Mouse (Mus musculus): ENCODE measurements around the gene Ankle1. TPM values are rescaled to one million over a fixed set of nuclear protein-coding genes. Genes with fewer than 3 reads are reported as not detected.

Gene Ankle1
- polyA plus RNA-seq, 1 experiment from 2014 or later: 47.3 TPM

DNA sequence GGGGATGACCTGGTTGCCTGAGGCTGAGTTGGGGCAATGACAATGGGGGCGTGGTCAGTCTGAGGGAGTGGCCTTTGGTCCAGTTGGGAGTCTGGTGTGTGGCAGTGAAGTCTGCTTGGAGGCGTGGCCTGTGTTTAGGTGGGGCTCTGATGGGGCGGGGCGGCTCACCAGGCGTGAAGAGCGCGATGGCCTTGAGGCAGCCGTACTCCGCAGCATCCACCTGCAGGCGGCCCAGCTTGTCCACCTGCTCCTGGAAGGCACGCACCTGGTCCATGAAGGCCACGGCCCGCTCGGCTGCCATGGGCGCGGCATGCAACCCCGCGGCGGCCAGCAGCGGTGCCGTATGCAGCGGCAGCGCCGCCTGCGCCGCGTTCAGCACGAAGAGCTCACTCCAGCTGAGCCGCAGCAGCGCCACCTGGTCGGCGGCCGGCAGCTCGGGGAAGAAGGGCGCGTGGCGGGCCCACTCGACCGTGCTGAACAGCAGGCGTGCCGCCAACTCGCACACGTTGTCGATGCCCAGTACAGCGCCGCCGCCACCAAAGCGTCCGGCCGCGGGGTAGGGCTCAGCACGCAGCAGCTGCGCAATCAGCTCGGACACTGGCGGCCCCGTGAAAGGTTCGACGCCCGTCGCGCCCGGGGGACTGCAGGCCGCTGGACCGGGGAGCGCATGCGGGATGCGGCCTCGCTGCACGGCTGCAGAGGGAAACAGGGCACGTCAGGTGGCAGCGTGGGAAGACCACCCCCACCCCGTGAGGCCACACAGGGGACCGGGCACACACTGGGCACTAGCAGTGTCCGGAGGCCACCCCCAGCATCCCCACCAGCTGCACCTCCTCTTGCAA is 30.0 kb upstream of the Ankle1 start:
- peaks cover 65% of the 10 kb centered on the region for H3K4me1 ChIP-seq
- H3K27me3 ChIP-seq (ENCODE audit: poor library complexity, severe bottlenecking): peaks cover 30% of the 10 kb centered on the region
- DNase-seq (ENCODE audit: extremely low spot score, low spot score): peak; percentile 68
- peak overlapping the region; percentile 78 for H3K27ac ChIP-seq
- 8% methylated on average over 74 of the region's 74 CpGs for WGBS
- no peaks in the 10 kb centered on the region; the same call in 1 of the 2 replicates for H3K9me3 ChIP-seq
- peak overlapping the region; percentile 47 for H3K4me3 ChIP-seq
- peaks cover 73% of the 10 kb centered on the region for H3K36me3 ChIP-seq (replicated peaks)

DNA sequence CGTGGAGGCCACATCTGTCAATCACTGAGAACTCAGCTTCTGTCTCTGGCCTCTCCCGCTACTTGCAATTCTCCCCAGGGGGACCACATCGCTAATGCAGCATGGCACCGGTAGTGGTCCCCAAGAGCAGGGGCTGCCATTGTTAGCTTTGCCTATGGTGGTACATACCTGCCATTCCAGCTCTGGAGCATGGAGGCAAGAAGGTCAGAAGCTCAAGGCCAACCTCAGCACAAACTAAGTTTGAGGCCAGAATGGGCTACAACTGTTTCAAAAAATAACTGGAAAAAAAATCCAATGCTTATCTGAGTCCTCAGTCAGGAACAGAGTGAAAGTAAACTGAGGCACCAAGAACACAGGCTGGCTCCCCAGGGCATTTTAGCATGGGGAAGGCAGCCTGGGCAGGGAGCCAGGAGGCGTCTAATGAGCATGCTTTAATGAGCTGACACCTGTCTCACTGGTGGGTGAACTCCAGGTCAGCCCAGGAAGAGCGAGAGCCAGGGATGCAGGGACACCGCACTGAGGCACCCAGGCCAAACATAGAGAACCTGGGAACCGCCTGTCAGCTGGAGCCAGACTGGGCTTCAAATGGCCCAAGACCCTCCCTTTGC is 29.3 kb upstream of the Ankle1 start:
- H3K4me1 ChIP-seq: peaks cover 66% of the 10 kb centered on the region

GRCm38 (mm10) chr8:71379008-71379407 is 26.8 kb upstream of the Ankle1 start:
- Histone ChIP-seq H3K27ac (peak overlapping the region; percentile 98), H3K9me3 (no peaks in the 10 kb centered on the region; the same call in 1 of the 2 replicates), H3K27me3 (ENCODE audit: poor library complexity, severe bottlenecking) (peaks cover 30% of the 10 kb centered on the region), H3K4me1 (peaks cover 84% of the 10 kb centered on the region), H3K36me3 (replicated peaks) (peaks cover 53% of the 10 kb centered on the region), H3K4me3 (peak overlapping the region; percentile 71)
- DNase-seq (ENCODE audit: extremely low spot score, low spot score): no peak
- WGBS: 29% methylated on average over 4 of the region's 4 CpGs

More for the DNA sequence above, 29.3 kb upstream of the Ankle1 start:
- H3K36me3 ChIP-seq (replicated peaks): peaks cover 73% of the 10 kb centered on the region
- H3K4me3 ChIP-seq: peak overlapping the region; percentile 47
- DNase-seq (ENCODE audit: extremely low spot score, low spot score): no peak
- H3K27me3 ChIP-seq (ENCODE audit: poor library complexity, severe bottlenecking): peaks cover 30% of the 10 kb centered on the region
- H3K27ac ChIP-seq: peak overlapping the region; percentile 78
- no peaks in the 10 kb centered on the region; the same call in 1 of the 2 replicates for H3K9me3 ChIP-seq
- WGBS: 51% methylated on average over 8 of the region's 8 CpGs

DNA sequence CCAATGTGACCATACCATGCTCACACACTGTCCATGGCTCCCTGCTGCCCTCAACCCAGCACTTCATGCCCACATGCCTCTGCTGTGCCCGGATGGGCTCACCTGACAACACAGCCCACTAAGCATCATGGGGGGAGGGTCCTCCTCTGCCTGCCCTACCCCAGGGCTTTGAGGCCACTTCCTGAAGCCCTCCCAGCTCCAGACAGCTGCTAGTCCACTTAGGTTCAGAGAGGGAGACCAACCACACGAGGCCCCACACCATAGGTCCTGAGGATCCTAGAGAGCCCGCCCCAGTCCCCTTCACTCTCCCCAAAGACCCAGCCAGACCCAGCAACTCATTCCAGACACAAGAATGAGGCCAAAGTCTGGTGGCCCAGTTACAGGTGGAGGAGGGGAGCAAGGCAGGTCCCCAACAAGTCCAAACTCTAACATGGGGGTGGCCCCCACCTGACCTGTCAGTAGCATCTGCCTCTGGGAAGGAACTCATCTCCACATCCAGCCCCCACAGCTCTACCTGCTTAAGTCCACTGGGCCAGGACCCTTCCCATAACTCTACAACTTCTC is 26.2 kb upstream of the Ankle1 start:
- DNase-seq (ENCODE audit: extremely low spot score, low spot score): no peak
- peak overlapping the region; percentile 71 for H3K4me3 ChIP-seq
- H3K4me1 ChIP-seq: peaks cover 85% of the 10 kb centered on the region
- no peaks in the 10 kb centered on the region; the same call in 1 of the 2 replicates for H3K9me3 ChIP-seq
- H3K27ac ChIP-seq: peak overlapping the region; percentile 98
- H3K36me3 ChIP-seq (replicated peaks): peaks cover 47% of the 10 kb centered on the region
- peaks cover 30% of the 10 kb centered on the region for H3K27me3 ChIP-seq (ENCODE audit: poor library complexity, severe bottlenecking)
- 40% methylated on average over 3 of the region's 3 CpGs for WGBS

DNA sequence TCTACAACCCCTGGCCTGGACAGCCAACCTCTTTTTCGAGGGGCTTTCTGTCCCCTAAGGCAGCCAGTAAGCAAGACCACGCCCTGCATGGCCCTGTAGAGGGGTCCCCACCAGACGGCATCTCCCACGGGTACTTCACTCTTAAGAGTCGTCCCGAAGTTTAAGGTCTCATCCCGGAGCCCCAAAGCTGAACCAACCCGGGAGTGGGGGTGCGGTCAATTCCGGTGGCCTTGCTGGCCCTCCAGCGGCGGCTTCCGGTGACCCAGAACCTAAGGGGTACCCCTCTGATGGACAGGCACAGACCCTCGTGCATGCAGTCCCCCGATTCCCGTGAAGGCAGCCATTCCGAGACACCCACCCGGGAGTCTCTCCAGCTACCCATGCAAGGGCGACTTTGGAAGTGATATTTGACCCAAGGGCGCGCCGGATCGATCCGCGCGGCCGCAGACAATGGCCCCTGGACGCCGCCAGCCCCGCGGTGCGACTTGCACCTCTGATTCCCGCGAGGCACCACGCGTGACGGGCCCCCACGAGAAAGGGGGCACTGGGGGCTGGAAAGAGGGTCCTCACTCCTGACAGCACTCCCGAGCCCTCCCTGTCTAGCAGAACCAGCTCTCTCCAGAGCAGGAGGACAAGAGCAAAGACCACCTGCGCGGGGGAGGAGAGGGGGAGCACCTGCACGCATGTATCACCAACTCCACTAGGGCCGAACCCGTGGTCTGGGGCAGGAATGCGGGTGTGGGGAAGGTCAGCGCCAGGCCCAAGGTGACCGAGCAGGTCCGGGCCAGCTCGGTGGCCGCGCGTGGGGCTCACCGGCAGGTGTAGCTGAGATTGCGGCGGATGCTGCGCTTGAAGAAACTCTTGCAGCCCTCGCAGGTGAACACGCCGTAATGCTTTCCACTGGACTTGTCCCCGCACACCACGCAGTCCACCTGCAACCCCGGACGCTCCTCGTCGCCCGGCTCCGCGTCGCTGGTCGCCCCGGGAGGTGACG is 25.3 kb upstream of the Ankle1 start:
- H3K27ac ChIP-seq: peak overlapping the region; percentile 98
- peaks cover 78% of the 10 kb centered on the region for H3K4me1 ChIP-seq
- WGBS: 1% methylated on average over 72 of the region's 72 CpGs

DNA sequence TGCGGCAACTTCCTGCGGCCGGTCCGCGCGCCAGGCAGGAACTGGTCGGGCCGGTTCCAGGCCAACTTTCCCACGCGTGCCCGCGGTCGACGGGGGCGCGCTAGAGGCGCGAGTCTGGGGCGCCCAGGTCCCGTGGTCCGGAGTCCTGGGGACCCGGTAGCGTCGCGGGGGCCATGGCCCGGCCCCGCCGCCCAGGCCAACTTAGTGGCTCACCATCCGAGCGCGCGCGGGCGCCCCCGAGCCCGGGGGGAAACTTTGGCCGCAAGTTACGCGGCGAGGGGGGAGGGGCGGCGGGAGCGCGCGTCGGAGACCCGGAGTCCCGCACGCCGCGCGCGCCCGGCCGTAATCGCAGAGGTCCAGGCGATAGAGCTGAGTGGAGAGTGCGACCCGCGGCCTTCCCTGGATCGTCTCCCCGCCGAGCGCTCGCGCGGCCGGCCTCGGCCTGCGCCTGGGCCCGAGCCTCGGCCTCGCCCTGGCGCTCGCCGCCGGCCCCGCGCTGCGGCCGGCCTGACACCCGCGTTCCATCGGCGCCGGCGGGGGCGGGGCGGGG is 24.3 kb upstream of the Ankle1 start, which contains the start of gene Nr2f6:
Gene Nr2f6 (minus strand): TSS at position 540 of the 550 bp plus-strand sequence.
- WGBS: under 1% methylated on average over 89 of the region's 89 CpGs

More for the DNA sequence above, 25.3 kb upstream of the Ankle1 start:
- peaks cover 38% of the 10 kb centered on the region for H3K36me3 ChIP-seq (replicated peaks)
- peak overlapping the region; percentile 71 for H3K4me3 ChIP-seq
- peak; percentile 44 for DNase-seq (ENCODE audit: extremely low spot score, low spot score)
- H3K9me3 ChIP-seq: no peaks in the 10 kb centered on the region; the same call in 1 of the 2 replicates
- peaks cover 25% of the 10 kb centered on the region for H3K27me3 ChIP-seq (ENCODE audit: poor library complexity, severe bottlenecking)

GRCm38 (mm10) chr8:71381971-71382961 is 23.5 kb upstream of the Ankle1 start:
- WGBS: under 1% methylated on average over 80 of the region's 80 CpGs
- Histone ChIP-seq H3K4me3 (peak overlapping the region; percentile 71), H3K9me3 (no peaks in the 10 kb centered on the region; the same call in 1 of the 2 replicates), H3K27me3 (ENCODE audit: poor library complexity, severe bottlenecking) (peaks cover 12% of the 10 kb centered on the region), H3K36me3 (replicated peaks) (peaks cover 20% of the 10 kb centered on the region), H3K4me1 (peaks cover 64% of the 10 kb centered on the region), H3K27ac (peak overlapping the region; percentile 98)
- DNase-seq (ENCODE audit: extremely low spot score, low spot score): peak; percentile 82

More for the DNA sequence above, 24.3 kb upstream of the Ankle1 start, which contains the start of gene Nr2f6:
- peak; percentile 72 for DNase-seq (ENCODE audit: extremely low spot score, low spot score)
- H3K4me1 ChIP-seq: peaks cover 71% of the 10 kb centered on the region
- peak within 1 kb of the TSS; percentile 98 for H3K27ac ChIP-seq
- no peaks in the 10 kb centered on the region; the same call in 1 of the 2 replicates for H3K9me3 ChIP-seq
- H3K27me3 ChIP-seq (ENCODE audit: poor library complexity, severe bottlenecking): peaks cover 20% of the 10 kb centered on the region
- H3K36me3 ChIP-seq (replicated peaks): peaks cover 28% of the 10 kb centered on the region
- H3K4me3 ChIP-seq: peak within 1 kb of the TSS; percentile 71

- Histone ChIP-seq H3K4me1 (peaks cover 57% of the 10 kb centered on the region), H3K4me3 (peak overlapping the region; percentile 71), H3K27ac (peak overlapping the region; percentile 98), H3K9me3 (no peaks in the 10 kb centered on the region), H3K27me3 (ENCODE audit: poor library complexity, severe bottlenecking) (peaks cover under 1% of the 10 kb centered on the region), H3K36me3 (replicated peaks) (peaks cover 9% of the 10 kb centered on the region)
- WGBS: 13% methylated on average over 12 of the region's 12 CpGs
- DNase-seq (ENCODE audit: extremely low spot score, low spot score): no peak
Observed at GRCm38 (mm10) chr8:71383396-71383795, 22.4 kb upstream of the Ankle1 start.

GRCm38 (mm10) chr8:71383860-71384259 is 21.9 kb upstream of the Ankle1 start:
- no peaks in the 10 kb centered on the region for H3K9me3 ChIP-seq
- H3K4me3 ChIP-seq: peak overlapping the region; percentile 71; the same call in 1 of the 2 replicates
- peaks cover 52% of the 10 kb centered on the region for H3K4me1 ChIP-seq
- no peak for DNase-seq (ENCODE audit: extremely low spot score, low spot score)
- 52% methylated on average over 3 of the region's 3 CpGs for WGBS
- peaks cover 4% of the 10 kb centered on the region for H3K36me3 ChIP-seq (replicated peaks)
- H3K27ac ChIP-seq: peak overlapping the region; percentile 98
- no peaks in the 10 kb centered on the region for H3K27me3 ChIP-seq (ENCODE audit: poor library complexity, severe bottlenecking)

GRCm38 (mm10) chr8:71385212-71385835 is 20.5 kb upstream of the Ankle1 start:
- H3K27ac ChIP-seq: peak overlapping the region; percentile 48
- H3K4me3 ChIP-seq: peak overlapping the region; percentile 6; the same call in 1 of the 2 replicates
- 76% methylated on average over 12 of the region's 12 CpGs for WGBS

More at GRCm38 (mm10) chr8:71385212-71385835, 20.5 kb upstream of the Ankle1 start:
- H3K9me3 ChIP-seq: no peaks in the 10 kb centered on the region
- no peaks in the 10 kb centered on the region for H3K27me3 ChIP-seq (ENCODE audit: poor library complexity, severe bottlenecking)
- H3K36me3 ChIP-seq (replicated peaks): no peaks in the 10 kb centered on the region
- peaks cover 37% of the 10 kb centered on the region for H3K4me1 ChIP-seq
- no peak for DNase-seq (ENCODE audit: extremely low spot score, low spot score)

Data from forebrain, embryonic 10.5 days (tissue).